Mouse (Mus musculus): ENCODE data around the gene Lingo1. TPM values are rescaled to one million over a fixed set of nuclear protein-coding genes. Genes with fewer than 3 reads are reported as not detected.

Gene Lingo1
- polyA plus RNA-seq, 1 experiment from 2014 or later: 1.0 TPM

- no peak overlapping the region for H3K4me3 ChIP-seq (ENCODE audit: low read length)
- no peaks in the 10 kb centered on the region for H3K9me3 ChIP-seq (ENCODE audit: control insufficient read depth, low read length)
- ATAC-seq: no peak
- no peak overlapping the region for H3K4me2 ChIP-seq (ENCODE audit: low read depth, low read length)
- H3K36me3 ChIP-seq (ENCODE audit: control insufficient read depth, insufficient read depth, low read length): no peaks in the 10 kb centered on the region
- WGBS: 47% methylated on average over 11 of the region's 11 CpGs
- H3K4me1 ChIP-seq (ENCODE audit: control insufficient read depth, insufficient read depth, low read length): no peaks in the 10 kb centered on the region
- H3K27me3 ChIP-seq (replicated peaks; ENCODE audit: control insufficient read depth, insufficient read depth, low read length): no peaks in the 10 kb centered on the region
- no peak overlapping the region for H3K9ac ChIP-seq (ENCODE audit: low read depth, low read length)
- H3K27ac ChIP-seq (ENCODE audit: low read length): no peak overlapping the region
Observed at GRCm38 (mm10) chr9:56766629-56767357, 29.5 kb downstream of the Lingo1 start.

GRCm38 (mm10) chr9:56762106-56762562 is 34.1 kb downstream of the Lingo1 start:
- H3K36me3 ChIP-seq (ENCODE audit: control insufficient read depth, insufficient read depth, low read length): no peaks in the 10 kb centered on the region
- no peaks in the 10 kb centered on the region for H3K4me1 ChIP-seq (ENCODE audit: control insufficient read depth, insufficient read depth, low read length)
- no peak overlapping the region for H3K4me2 ChIP-seq (ENCODE audit: low read depth, low read length)
- H3K4me3 ChIP-seq (ENCODE audit: low read length): no peak overlapping the region
- WGBS: 82% methylated on average over 9 of the region's 9 CpGs
- no peaks in the 10 kb centered on the region for H3K27me3 ChIP-seq (replicated peaks; ENCODE audit: control insufficient read depth, insufficient read depth, low read length)
- H3K27ac ChIP-seq (ENCODE audit: low read length): no peak overlapping the region
- H3K9me3 ChIP-seq (ENCODE audit: control insufficient read depth, low read length): no peaks in the 10 kb centered on the region
- ATAC-seq: no peak
- no peak overlapping the region for H3K9ac ChIP-seq (ENCODE audit: low read depth, low read length)

GRCm38 (mm10) chr9:56757791-56758190 is 38.5 kb downstream of the Lingo1 start:
- no peaks in the 10 kb centered on the region for H3K36me3 ChIP-seq (ENCODE audit: control insufficient read depth, insufficient read depth, low read length)
- 29% methylated on average over 11 of the region's 11 CpGs for WGBS
- no peaks in the 10 kb centered on the region for H3K27me3 ChIP-seq (replicated peaks; ENCODE audit: control insufficient read depth, insufficient read depth, low read length)
- H3K4me2 ChIP-seq (ENCODE audit: low read depth, low read length): no peak overlapping the region
- H3K4me1 ChIP-seq (ENCODE audit: control insufficient read depth, insufficient read depth, low read length): no peaks in the 10 kb centered on the region
- no peak overlapping the region for H3K27ac ChIP-seq (ENCODE audit: low read length)
- no peaks in the 10 kb centered on the region for H3K9me3 ChIP-seq (ENCODE audit: control insufficient read depth, low read length)
- H3K4me3 ChIP-seq (ENCODE audit: low read length): no peak overlapping the region
- no peak overlapping the region for H3K9ac ChIP-seq (ENCODE audit: low read depth, low read length)
- no peak for ATAC-seq

- H3K4me1 ChIP-seq (ENCODE audit: control insufficient read depth, insufficient read depth, low read length): no peaks in the 10 kb centered on the region
- no peaks in the 10 kb centered on the region for H3K27me3 ChIP-seq (replicated peaks; ENCODE audit: control insufficient read depth, insufficient read depth, low read length)
- no peaks in the 10 kb centered on the region for H3K9me3 ChIP-seq (ENCODE audit: control insufficient read depth, low read length)
- no peaks in the 10 kb centered on the region for H3K36me3 ChIP-seq (ENCODE audit: control insufficient read depth, insufficient read depth, low read length)
- H3K4me3 ChIP-seq (ENCODE audit: low read length): no peak overlapping the region
- ATAC-seq: no peak
- H3K4me2 ChIP-seq (ENCODE audit: low read depth, low read length): no peak overlapping the region
- no peak overlapping the region for H3K27ac ChIP-seq (ENCODE audit: low read length)
- WGBS: 83% methylated on average over 5 of the region's 5 CpGs
- H3K9ac ChIP-seq (ENCODE audit: low read depth, low read length): no peak overlapping the region
Observed at GRCm38 (mm10) chr9:56755119-56755518, 41.1 kb downstream of the Lingo1 start.

- Histone ChIP-seq H3K27me3 (replicated peaks; ENCODE audit: control insufficient read depth, insufficient read depth, low read length) (no peaks in the 10 kb centered on the region), H3K36me3 (ENCODE audit: control insufficient read depth, insufficient read depth, low read length) (no peaks in the 10 kb centered on the region), H3K4me3 (ENCODE audit: low read length) (no peak overlapping the region), H3K4me1 (ENCODE audit: control insufficient read depth, insufficient read depth, low read length) (no peaks in the 10 kb centered on the region), H3K27ac (ENCODE audit: low read length) (no peak overlapping the region), H3K9ac (ENCODE audit: low read depth, low read length) (no peak overlapping the region), H3K4me2 (ENCODE audit: low read depth, low read length) (no peak overlapping the region), H3K9me3 (ENCODE audit: control insufficient read depth, low read length) (no peaks in the 10 kb centered on the region)
- WGBS: 79% methylated on average over 6 of the region's 6 CpGs
- no peak for ATAC-seq
Observed at GRCm38 (mm10) chr9:56753386-56753785, 42.9 kb downstream of the Lingo1 start.

GRCm38 (mm10) chr9:56748056-56748455 is 48.2 kb downstream of the Lingo1 start:
- WGBS: 73% methylated on average over 5 of the region's 5 CpGs
- H3K4me1 ChIP-seq (ENCODE audit: control insufficient read depth, insufficient read depth, low read length): no peaks in the 10 kb centered on the region
- no peaks in the 10 kb centered on the region for H3K36me3 ChIP-seq (ENCODE audit: control insufficient read depth, insufficient read depth, low read length)
- H3K4me2 ChIP-seq (ENCODE audit: low read depth, low read length): no peak overlapping the region
- H3K9me3 ChIP-seq (ENCODE audit: control insufficient read depth, low read length): no peaks in the 10 kb centered on the region
- H3K9ac ChIP-seq (ENCODE audit: low read depth, low read length): no peak overlapping the region
- no peak overlapping the region for H3K4me3 ChIP-seq (ENCODE audit: low read length)
- no peaks in the 10 kb centered on the region for H3K27me3 ChIP-seq (replicated peaks; ENCODE audit: control insufficient read depth, insufficient read depth, low read length)
- H3K27ac ChIP-seq (ENCODE audit: low read length): no peak overlapping the region
- no peak for ATAC-seq

GRCm38 (mm10) chr9:56746926-56747294 is 49.4 kb downstream of the Lingo1 start:
- ATAC-seq: no peak
- no peak overlapping the region for H3K4me2 ChIP-seq (ENCODE audit: low read depth, low read length)
- no peaks in the 10 kb centered on the region for H3K4me1 ChIP-seq (ENCODE audit: control insufficient read depth, insufficient read depth, low read length)
- H3K27me3 ChIP-seq (replicated peaks; ENCODE audit: control insufficient read depth, insufficient read depth, low read length): no peaks in the 10 kb centered on the region
- no peak overlapping the region for H3K27ac ChIP-seq (ENCODE audit: low read length)
- H3K9me3 ChIP-seq (ENCODE audit: control insufficient read depth, low read length): no peaks in the 10 kb centered on the region
- 64% methylated on average over 4 of the region's 4 CpGs for WGBS
- H3K4me3 ChIP-seq (ENCODE audit: low read length): no peak overlapping the region
- H3K36me3 ChIP-seq (ENCODE audit: control insufficient read depth, insufficient read depth, low read length): no peaks in the 10 kb centered on the region
- no peak overlapping the region for H3K9ac ChIP-seq (ENCODE audit: low read depth, low read length)

GRCm38 (mm10) chr9:56746195-56746925 is 49.9 kb downstream of the Lingo1 start:
- Histone ChIP-seq H3K27me3 (replicated peaks; ENCODE audit: control insufficient read depth, insufficient read depth, low read length) (no peaks in the 10 kb centered on the region), H3K9me3 (ENCODE audit: control insufficient read depth, low read length) (no peaks in the 10 kb centered on the region), H3K4me3 (ENCODE audit: low read length) (no peak overlapping the region), H3K4me2 (ENCODE audit: low read depth, low read length) (no peak overlapping the region), H3K4me1 (ENCODE audit: control insufficient read depth, insufficient read depth, low read length) (no peaks in the 10 kb centered on the region), H3K36me3 (ENCODE audit: control insufficient read depth, insufficient read depth, low read length) (no peaks in the 10 kb centered on the region), H3K9ac (ENCODE audit: low read depth, low read length) (no peak overlapping the region), H3K27ac (ENCODE audit: low read length) (no peak overlapping the region)
- WGBS: 67% methylated on average over 14 of the region's 14 CpGs
- no peak for ATAC-seq

GRCm38 (mm10) chr9:56744369-56744768 is 51.9 kb downstream of the Lingo1 start:
- H3K9ac ChIP-seq (ENCODE audit: low read depth, low read length): no peak overlapping the region
- H3K27ac ChIP-seq (ENCODE audit: low read length): no peak overlapping the region
- H3K4me3 ChIP-seq (ENCODE audit: low read length): no peak overlapping the region
- no peaks in the 10 kb centered on the region for H3K36me3 ChIP-seq (ENCODE audit: control insufficient read depth, insufficient read depth, low read length)
- WGBS: 24% methylated on average over 5 of the region's 5 CpGs
- ATAC-seq: no peak
- no peaks in the 10 kb centered on the region for H3K4me1 ChIP-seq (ENCODE audit: control insufficient read depth, insufficient read depth, low read length)
- H3K9me3 ChIP-seq (ENCODE audit: control insufficient read depth, low read length): no peaks in the 10 kb centered on the region
- H3K27me3 ChIP-seq (replicated peaks; ENCODE audit: control insufficient read depth, insufficient read depth, low read length): no peaks in the 10 kb centered on the region
- H3K4me2 ChIP-seq (ENCODE audit: low read depth, low read length): no peak overlapping the region

Measured in intestine, embryonic 16.5 days (tissue).